Mouse (Mus musculus): ENCODE data around the gene Col4a4. TPM values are rescaled to one million over a fixed set of nuclear protein-coding genes. Genes with fewer than 3 reads are reported as not detected.
A peak's percentile ranks its signal among the peaks of the same experiment; 100 is the strongest.

Gene Col4a4
- polyA plus RNA-seq, 1 experiment from 2014 or later: 0.24 TPM

DNA sequence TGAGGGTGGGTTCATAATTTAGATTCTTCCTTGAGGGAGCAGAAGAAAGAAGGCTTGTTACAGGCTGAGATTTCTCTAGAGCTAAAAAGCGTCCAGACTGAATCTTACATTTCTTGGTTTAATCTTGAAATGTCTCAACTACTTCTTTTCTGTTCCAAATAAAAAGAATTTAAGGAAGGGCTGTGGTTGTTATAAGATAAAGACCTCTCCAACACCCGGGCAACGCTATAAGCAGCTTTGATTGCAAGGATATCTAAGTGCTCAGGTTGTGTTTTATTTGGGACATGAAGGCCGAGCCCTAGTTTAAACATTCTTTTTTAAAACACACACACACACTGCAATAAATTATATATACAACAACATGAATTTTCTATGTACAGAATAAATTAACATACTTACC lies 17.2 kb downstream of the Col4a4 start:
- Histone ChIP-seq H3K27me3 (ENCODE audit: control insufficient read depth, insufficient read depth, low read length) (no peaks in the 10 kb centered on the region), H3K9ac (replicated peaks; ENCODE audit: low read depth, low read length) (no peak overlapping the region), H3K4me2 (ENCODE audit: low read depth, low read length) (no peak overlapping the region), H3K4me3 (ENCODE audit: low read depth, low read length) (no peak overlapping the region), H3K9me3 (ENCODE audit: control insufficient read depth, low read length) (no peaks in the 10 kb centered on the region), H3K36me3 (ENCODE audit: control insufficient read depth, insufficient read depth, low read length) (no peaks in the 10 kb centered on the region), H3K4me1 (ENCODE audit: control insufficient read depth, insufficient read depth, low read length) (no peaks in the 10 kb centered on the region), H3K27ac (ENCODE audit: low read depth, low read length) (no peak overlapping the region)
- 93% methylated on average over 4 of the region's 4 CpGs for WGBS
- no peak for ATAC-seq (ENCODE audit: low read depth)

DNA sequence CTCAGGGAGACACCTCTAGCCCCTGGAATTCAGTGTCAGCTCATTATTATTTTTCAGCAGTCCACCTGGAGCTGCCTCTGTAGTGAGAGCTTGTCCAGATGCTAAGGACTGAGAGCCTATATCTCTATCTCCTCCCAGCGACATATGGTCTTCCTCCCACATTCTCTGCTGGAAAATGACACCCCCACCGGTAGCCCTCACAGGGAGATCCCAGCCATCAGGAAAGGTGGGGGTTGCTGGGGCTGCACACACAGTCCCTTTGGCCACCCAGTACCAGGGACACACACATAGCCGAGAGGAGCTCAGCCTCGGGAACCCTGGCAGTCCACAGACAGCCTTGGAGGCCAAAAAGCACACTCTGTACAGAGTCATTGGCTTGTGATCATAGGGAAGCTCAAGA lies 26.4 kb downstream of the Col4a4 start:
- H3K9ac ChIP-seq (replicated peaks; ENCODE audit: low read depth, low read length): no peak overlapping the region
- no peak overlapping the region for H3K4me3 ChIP-seq (ENCODE audit: low read depth, low read length)
- no peaks in the 10 kb centered on the region for H3K9me3 ChIP-seq (ENCODE audit: control insufficient read depth, low read length)
- 77% methylated on average over 4 of the region's 4 CpGs for WGBS
- no peak overlapping the region for H3K27ac ChIP-seq (ENCODE audit: low read depth, low read length)
- H3K4me1 ChIP-seq (ENCODE audit: control insufficient read depth, insufficient read depth, low read length): no peaks in the 10 kb centered on the region
- ATAC-seq (ENCODE audit: low read depth): no peak
- no peaks in the 10 kb centered on the region for H3K36me3 ChIP-seq (ENCODE audit: control insufficient read depth, insufficient read depth, low read length)
- H3K27me3 ChIP-seq (ENCODE audit: control insufficient read depth, insufficient read depth, low read length): no peaks in the 10 kb centered on the region
- H3K4me2 ChIP-seq (ENCODE audit: low read depth, low read length): no peak overlapping the region

DNA sequence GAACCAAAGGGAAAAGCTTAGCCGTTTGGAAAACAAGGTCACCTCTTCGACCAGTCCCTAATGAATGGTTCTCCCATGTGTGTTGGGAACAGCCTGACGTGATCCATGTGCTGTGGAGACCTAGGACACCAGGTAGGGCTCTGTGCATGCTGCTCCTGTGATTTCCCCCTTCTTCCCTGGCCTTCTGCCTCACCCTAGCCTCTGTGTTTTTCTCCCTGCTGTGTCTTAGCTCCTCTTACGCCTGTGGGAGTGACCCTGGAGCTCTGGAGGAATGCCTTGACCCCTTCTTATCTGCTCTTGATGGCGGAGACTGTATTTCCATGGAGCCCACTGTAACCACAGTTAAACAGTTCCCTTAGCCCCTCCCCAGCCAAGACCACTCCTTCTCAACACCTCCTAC lies 31.8 kb downstream of the Col4a4 start:
- Histone ChIP-seq H3K36me3 (ENCODE audit: control insufficient read depth, insufficient read depth, low read length) (no peaks in the 10 kb centered on the region), H3K9ac (replicated peaks; ENCODE audit: low read depth, low read length) (no peak overlapping the region), H3K4me1 (ENCODE audit: control insufficient read depth, insufficient read depth, low read length) (no peaks in the 10 kb centered on the region), H3K27me3 (ENCODE audit: control insufficient read depth, insufficient read depth, low read length) (no peaks in the 10 kb centered on the region), H3K4me2 (ENCODE audit: low read depth, low read length) (no peak overlapping the region), H3K27ac (ENCODE audit: low read depth, low read length) (no peak overlapping the region), H3K9me3 (ENCODE audit: control insufficient read depth, low read length) (no peaks in the 10 kb centered on the region), H3K4me3 (ENCODE audit: low read depth, low read length) (no peak overlapping the region)
- ATAC-seq (ENCODE audit: low read depth): peak; percentile 51
- WGBS: 81% methylated on average over 5 of the region's 5 CpGs

DNA sequence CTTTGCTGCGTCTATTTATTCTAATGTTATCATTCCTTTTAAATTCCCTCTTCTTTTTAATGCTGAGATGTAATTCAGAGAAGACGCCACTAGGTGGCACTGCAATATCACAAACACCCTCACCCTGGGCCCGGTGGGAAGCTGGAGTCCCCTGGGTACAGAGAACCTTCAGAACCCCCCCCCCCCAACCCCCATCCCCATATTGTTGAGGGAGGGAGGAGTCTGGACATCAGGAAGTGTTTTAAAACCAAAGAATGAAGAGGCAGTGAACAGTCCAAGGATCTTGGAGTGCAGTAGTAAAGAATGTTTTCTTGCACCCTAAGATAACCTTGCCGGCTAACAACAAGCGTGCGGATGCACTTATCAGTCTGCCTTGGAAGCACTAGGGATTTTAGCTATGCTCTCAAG lies 32.2 kb downstream of the Col4a4 start:
- H3K4me3 ChIP-seq (ENCODE audit: low read depth, low read length): no peak overlapping the region
- H3K4me2 ChIP-seq (ENCODE audit: low read depth, low read length): no peak overlapping the region
- H3K9ac ChIP-seq (replicated peaks; ENCODE audit: low read depth, low read length): no peak overlapping the region
- H3K4me1 ChIP-seq (ENCODE audit: control insufficient read depth, insufficient read depth, low read length): no peaks in the 10 kb centered on the region
- no peak overlapping the region for H3K27ac ChIP-seq (ENCODE audit: low read depth, low read length)
- 47% methylated on average over 6 of the region's 6 CpGs for WGBS
- no peaks in the 10 kb centered on the region for H3K9me3 ChIP-seq (ENCODE audit: control insufficient read depth, low read length)
- ATAC-seq (ENCODE audit: low read depth): peak; percentile 73
- H3K27me3 ChIP-seq (ENCODE audit: control insufficient read depth, insufficient read depth, low read length): no peaks in the 10 kb centered on the region
- H3K36me3 ChIP-seq (ENCODE audit: control insufficient read depth, insufficient read depth, low read length): no peaks in the 10 kb centered on the region

DNA sequence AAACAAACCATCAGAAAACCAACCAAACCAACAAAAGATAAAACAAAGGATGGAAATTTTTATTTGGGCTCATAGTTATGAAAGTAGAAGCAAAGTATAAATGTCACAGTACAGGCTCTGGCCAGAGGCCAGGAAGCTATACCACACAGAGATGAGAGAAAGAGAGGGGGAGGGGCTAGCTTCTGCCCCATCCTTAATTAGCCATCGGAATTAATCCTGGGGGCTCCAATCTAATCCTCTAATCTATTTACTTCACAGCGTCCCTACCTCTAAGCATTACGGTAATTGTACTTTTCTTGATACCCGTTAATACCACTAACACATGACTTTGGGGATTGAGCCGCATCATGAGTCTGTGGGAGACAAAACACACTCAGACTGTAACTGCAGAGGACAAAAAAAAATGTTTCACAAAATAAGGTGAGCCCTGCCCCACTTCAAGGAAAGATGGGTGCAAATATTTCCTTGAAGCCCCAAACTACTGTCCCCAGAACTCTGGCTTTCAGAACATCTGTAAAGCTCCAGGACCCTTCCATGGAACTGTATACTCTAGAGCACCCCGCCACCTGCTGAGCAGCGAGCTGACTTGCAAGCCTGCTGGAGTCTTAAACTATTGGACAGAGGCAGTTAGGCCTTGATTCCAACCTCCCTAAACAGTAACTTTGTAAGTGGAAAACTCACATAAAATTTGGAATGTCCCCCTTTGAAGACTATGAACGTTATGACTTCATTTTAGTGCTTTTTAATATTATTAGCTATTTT lies 41.3 kb downstream of the Col4a4 start:
- WGBS: 69% methylated on average over 8 of the region's 8 CpGs
- ATAC-seq (ENCODE audit: low read depth): peak; percentile 58
- no peak overlapping the region for H3K4me3 ChIP-seq (ENCODE audit: low read depth, low read length)
- no peaks in the 10 kb centered on the region for H3K36me3 ChIP-seq (ENCODE audit: control insufficient read depth, insufficient read depth, low read length)
- H3K9me3 ChIP-seq (ENCODE audit: control insufficient read depth, low read length): no peaks in the 10 kb centered on the region
- no peaks in the 10 kb centered on the region for H3K4me1 ChIP-seq (ENCODE audit: control insufficient read depth, insufficient read depth, low read length)
- no peaks in the 10 kb centered on the region for H3K27me3 ChIP-seq (ENCODE audit: control insufficient read depth, insufficient read depth, low read length)
- H3K27ac ChIP-seq (ENCODE audit: low read depth, low read length): no peak overlapping the region
- H3K9ac ChIP-seq (replicated peaks; ENCODE audit: low read depth, low read length): no peak overlapping the region
- H3K4me2 ChIP-seq (ENCODE audit: low read depth, low read length): no peak overlapping the region

DNA sequence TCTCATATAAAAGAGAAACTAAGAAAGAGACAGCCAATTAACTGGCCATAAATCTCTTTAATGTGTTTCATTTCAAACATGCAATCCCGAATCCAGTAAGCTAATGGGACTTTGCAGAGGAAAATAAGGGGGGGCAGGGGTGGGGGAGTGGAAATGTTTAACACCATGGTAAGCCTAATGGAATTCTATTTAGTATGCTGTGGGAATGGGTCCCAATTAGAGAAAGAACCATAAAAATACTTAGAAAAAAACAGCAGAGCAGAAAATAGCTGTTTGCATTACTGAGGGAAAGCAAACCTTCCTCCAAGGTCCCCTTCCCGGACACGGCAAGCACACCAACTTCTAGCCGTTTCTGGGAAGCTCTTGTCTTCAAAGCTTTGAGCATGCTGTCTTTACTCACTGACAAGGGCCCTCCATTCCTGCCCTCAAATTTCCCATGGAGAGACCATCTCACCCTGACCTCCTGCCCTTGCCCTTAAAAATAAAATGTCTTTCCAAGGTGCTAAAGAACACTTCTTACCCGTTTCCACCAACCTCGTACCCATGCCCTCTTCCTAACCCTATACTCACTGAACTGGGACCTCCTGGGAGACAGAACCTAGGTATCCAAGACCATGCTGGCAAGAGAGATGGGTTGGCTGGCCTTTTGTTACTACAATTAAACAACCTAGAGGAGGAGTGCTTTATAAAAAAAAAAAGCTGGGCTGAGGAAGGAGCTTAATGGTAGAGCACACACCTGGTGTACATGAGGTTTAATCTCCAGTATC lies 42.0 kb downstream of the Col4a4 start:
- H3K9me3 ChIP-seq (ENCODE audit: control insufficient read depth, low read length): no peaks in the 10 kb centered on the region
- WGBS: 41% methylated on average over 6 of the region's 6 CpGs
- no peak overlapping the region for H3K9ac ChIP-seq (replicated peaks; ENCODE audit: low read depth, low read length)
- peak; percentile 86 for ATAC-seq (ENCODE audit: low read depth)
- H3K4me2 ChIP-seq (ENCODE audit: low read depth, low read length): no peak overlapping the region
- peak overlapping the region; percentile 6; the same call in 1 of the 2 replicates for H3K27ac ChIP-seq (ENCODE audit: low read depth, low read length)
- H3K36me3 ChIP-seq (ENCODE audit: control insufficient read depth, insufficient read depth, low read length): no peaks in the 10 kb centered on the region
- H3K27me3 ChIP-seq (ENCODE audit: control insufficient read depth, insufficient read depth, low read length): no peaks in the 10 kb centered on the region
- H3K4me3 ChIP-seq (ENCODE audit: low read depth, low read length): no peak overlapping the region
- H3K4me1 ChIP-seq (ENCODE audit: control insufficient read depth, insufficient read depth, low read length): no peaks in the 10 kb centered on the region

DNA sequence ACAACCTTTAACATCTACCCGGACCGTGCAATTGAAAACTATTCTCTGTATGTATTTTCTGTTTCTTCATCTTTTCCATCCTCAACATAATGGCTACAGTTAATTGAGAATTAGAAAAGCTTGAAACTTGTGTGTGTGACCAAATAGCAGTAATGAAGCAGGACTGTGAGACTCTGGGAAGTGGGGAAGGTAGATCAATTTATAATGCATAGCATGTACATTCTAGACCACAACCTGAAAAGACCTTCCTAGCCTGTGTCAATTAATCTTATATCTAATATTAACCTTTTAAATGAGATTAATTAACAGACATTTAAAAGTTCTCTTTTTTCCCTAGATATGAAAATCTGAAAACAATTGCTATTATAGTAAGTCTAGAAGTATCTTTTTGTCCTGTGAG lies 42.7 kb downstream of the Col4a4 start:
- no peak for ATAC-seq (ENCODE audit: low read depth)
- no peak overlapping the region for H3K4me2 ChIP-seq (ENCODE audit: low read depth, low read length)
- H3K27me3 ChIP-seq (ENCODE audit: control insufficient read depth, insufficient read depth, low read length): no peaks in the 10 kb centered on the region
- WGBS: 75% methylated on average over 2 of the region's 2 CpGs
- no peak overlapping the region for H3K27ac ChIP-seq (ENCODE audit: low read depth, low read length)
- H3K4me1 ChIP-seq (ENCODE audit: control insufficient read depth, insufficient read depth, low read length): no peaks in the 10 kb centered on the region
- no peak overlapping the region for H3K4me3 ChIP-seq (ENCODE audit: low read depth, low read length)
- no peak overlapping the region for H3K9ac ChIP-seq (replicated peaks; ENCODE audit: low read depth, low read length)
- no peaks in the 10 kb centered on the region for H3K36me3 ChIP-seq (ENCODE audit: control insufficient read depth, insufficient read depth, low read length)
- H3K9me3 ChIP-seq (ENCODE audit: control insufficient read depth, low read length): no peaks in the 10 kb centered on the region

DNA sequence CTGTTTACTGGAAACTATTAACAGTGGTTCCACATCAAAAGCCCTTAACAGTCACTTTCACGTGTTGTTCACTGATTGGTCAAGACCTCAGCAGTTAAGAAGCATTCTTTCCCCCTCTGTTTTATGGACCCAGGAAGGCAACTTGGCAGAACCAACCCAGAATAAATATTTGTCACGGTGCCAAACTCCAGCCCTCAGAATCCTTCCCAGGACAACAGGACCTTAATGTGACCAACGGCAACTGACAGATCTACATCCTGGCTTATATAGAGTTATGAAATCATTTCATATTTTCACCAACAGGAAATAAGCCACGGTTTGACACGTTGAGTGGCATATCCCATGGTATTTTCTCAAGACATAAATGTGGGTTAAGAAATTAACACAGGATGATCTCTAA lies 46.6 kb downstream of the Col4a4 start:
- Histone ChIP-seq H3K4me1 (ENCODE audit: control insufficient read depth, insufficient read depth, low read length) (no peaks in the 10 kb centered on the region), H3K27ac (ENCODE audit: low read depth, low read length) (no peak overlapping the region), H3K27me3 (ENCODE audit: control insufficient read depth, insufficient read depth, low read length) (no peaks in the 10 kb centered on the region), H3K4me3 (ENCODE audit: low read depth, low read length) (no peak overlapping the region), H3K9ac (replicated peaks; ENCODE audit: low read depth, low read length) (no peak overlapping the region), H3K36me3 (ENCODE audit: control insufficient read depth, insufficient read depth, low read length) (no peaks in the 10 kb centered on the region), H3K4me2 (ENCODE audit: low read depth, low read length) (no peak overlapping the region), H3K9me3 (ENCODE audit: control insufficient read depth, low read length) (no peaks in the 10 kb centered on the region)
- WGBS: 86% methylated on average over 5 of the region's 5 CpGs
- ATAC-seq (ENCODE audit: low read depth): no peak

DNA sequence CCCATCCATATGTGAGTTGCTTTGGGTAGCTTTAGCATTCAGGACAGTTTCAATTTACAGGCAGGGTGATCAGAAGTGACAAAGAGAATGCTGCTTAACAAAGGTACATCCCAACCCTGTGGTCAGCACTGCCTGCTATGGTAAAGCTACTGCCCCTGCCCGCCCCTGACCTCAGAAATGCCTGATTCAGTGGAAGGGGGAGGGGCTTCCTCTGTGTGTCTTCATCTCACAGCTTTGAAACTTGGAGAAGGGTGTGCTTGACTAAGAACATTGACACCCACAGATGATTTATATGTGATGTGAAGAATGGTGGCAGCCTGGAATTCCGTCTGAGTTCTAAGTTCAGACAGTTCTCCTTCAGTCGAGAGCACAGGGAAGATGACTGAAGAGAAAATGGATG lies 48.8 kb downstream of the Col4a4 start:
- Histone ChIP-seq H3K27me3 (ENCODE audit: control insufficient read depth, insufficient read depth, low read length) (no peaks in the 10 kb centered on the region), H3K4me3 (ENCODE audit: low read depth, low read length) (no peak overlapping the region), H3K4me1 (ENCODE audit: control insufficient read depth, insufficient read depth, low read length) (no peaks in the 10 kb centered on the region), H3K9me3 (ENCODE audit: control insufficient read depth, low read length) (no peaks in the 10 kb centered on the region), H3K36me3 (ENCODE audit: control insufficient read depth, insufficient read depth, low read length) (no peaks in the 10 kb centered on the region), H3K9ac (replicated peaks; ENCODE audit: low read depth, low read length) (no peak overlapping the region), H3K4me2 (ENCODE audit: low read depth, low read length) (no peak overlapping the region), H3K27ac (ENCODE audit: low read depth, low read length) (no peak overlapping the region)
- ATAC-seq (ENCODE audit: low read depth): no peak
- 38% methylated on average over 3 of the region's 3 CpGs for WGBS
